Mouse (Mus musculus): ENCODE measurements around the gene Mapkbp1.

GRCm38 (mm10) chr2:120001956-120002355, 29.5 kb downstream of the Mapkbp1 start:
- TF ChIP-seq CTCF (IDR thresholded peaks at IDR 0.05; ENCODE audit: borderline replicate concordance, control insufficient read depth, extremely low read depth, insufficient read depth, low read length, poor library complexity) (no peak), POLR2A (IDR thresholded peaks at IDR 0.05; ENCODE audit: control insufficient read depth, extremely low read depth, insufficient read depth, low read length, poor library complexity) (no peak)

Data from thymus, adult 2 months (tissue).